Mouse (Mus musculus) ES-E14 (cell line): Measurements from ENCODE around the gene Actr2. TPM values are rescaled to one million over a fixed set of nuclear protein-coding genes. Genes with fewer than 3 reads are reported as not detected.

Source experiments
- DNase-seq: peaks from one replicate; pipeline ENCODE4 v3.0.0-alpha.2; 2013; ENCODE audit warnings: low read depth, low spot score
- H3K27ac ChIP-seq: 2 replicates; pipeline ENCODE4 v1.5.1; 2012; ENCODE audit warnings: low read depth, mild to moderate bottlenecking, low read length, moderate library complexity, mixed read lengths; ENCODE audit not compliant: poor library complexity, insufficient read depth, severe bottlenecking
- H3K36me3 ChIP-seq: 2 replicates; pipeline ENCODE4 v1.6.1; 2012; ENCODE audit warnings: mild to moderate bottlenecking, low read length, moderate library complexity, mixed read lengths; ENCODE audit not compliant: control insufficient read depth, poor library complexity, insufficient read depth, severe bottlenecking
- H3K4me1 ChIP-seq, 2 experiments: fragments of 150-350 bp in 1 of 2; sonication (generic) in 1 of 2; 2 replicates each; pipeline ENCODE4 v1.6.1; 2012; ENCODE audit warnings: low read length in 2 of 2, mild to moderate bottlenecking in 1 of 2, mixed read lengths in 1 of 2; ENCODE audit not compliant: control insufficient read depth in 2 of 2, insufficient read depth in 2 of 2, poor library complexity in 1 of 2
- H3K4me3 ChIP-seq, 2 experiments: fragments of 150-350 bp in 1 of 2; sonication (generic) in 1 of 2; 2 replicates each; pipeline ENCODE4 v1.5.1; 2012; ENCODE audit warnings: low read length in 2 of 2, low read depth in 1 of 2, mild to moderate bottlenecking in 1 of 2, mixed read lengths in 1 of 2; ENCODE audit not compliant: insufficient read depth in 1 of 2, poor library complexity in 1 of 2, severe bottlenecking in 1 of 2
- H3K9ac ChIP-seq: 2 replicates; pipeline ENCODE4 v1.6.1; 2012; ENCODE audit warnings: low read depth, mild to moderate bottlenecking, low read length, mixed read lengths; ENCODE audit not compliant: poor library complexity, insufficient read depth, severe bottlenecking
- H3K9me3 ChIP-seq: fragments of 150-350 bp; sonication (generic); 2 replicates; pipeline ENCODE4 v1.6.1; 2012; ENCODE audit warnings: low read depth, mild to moderate bottlenecking, low read length; ENCODE audit not compliant: control insufficient read depth, insufficient read depth
- CHD2 ChIP-seq: IDR thresholded peaks from 2 replicates; pipeline ENCODE4 v1.6.1; 2014; ENCODE audit warnings: mild to moderate bottlenecking, low read depth, low read length, inconsistent platforms
- HCFC1 ChIP-seq: IDR thresholded peaks from 2 replicates; pipeline ENCODE4 v1.6.1; 2012; ENCODE audit warnings: low read length, inconsistent platforms, borderline replicate concordance; ENCODE audit not compliant: insufficient read depth
- MAFK ChIP-seq: IDR thresholded peaks from 2 replicates; pipeline ENCODE4 v1.6.1; 2014; ENCODE audit warnings: mild to moderate bottlenecking, low read depth, low read length, inconsistent platforms; ENCODE audit not compliant: insufficient read depth
- ZC3H11A ChIP-seq: IDR thresholded peaks from 2 replicates; pipeline ENCODE4 v1.6.1; 2012; ENCODE audit warnings: low read depth, mild to moderate bottlenecking, inconsistent platforms, low read length, borderline replicate concordance
- ZNF384 ChIP-seq: IDR thresholded peaks from 2 replicates; pipeline ENCODE4 v1.6.1; 2012; ENCODE audit warnings: low read depth, low read length, inconsistent platforms
- in situ Hi-C, 2 experiments: fragments of 600-800 bp; cut with MboI; formaldehyde crosslinking; loops; one replicate each; pipeline ENCODE4 v1.15.1; 2025; ENCODE audit warnings: low sequenced_read_pairs in 2 of 2, inconsistent platforms in 1 of 2; ENCODE audit not compliant: unreplicated experiment in 2 of 2
- total RNA-seq: library from RNA; depleted of rRNA; stranded (reverse); fragments of 300-350 nt; gene quantifications from 2 replicates; pipeline ENCODE4 v1.2.3, GENCODE M21; 2012

Gene Actr2
- total RNA-seq, 1 experiment = 107 TPM

DNA sequence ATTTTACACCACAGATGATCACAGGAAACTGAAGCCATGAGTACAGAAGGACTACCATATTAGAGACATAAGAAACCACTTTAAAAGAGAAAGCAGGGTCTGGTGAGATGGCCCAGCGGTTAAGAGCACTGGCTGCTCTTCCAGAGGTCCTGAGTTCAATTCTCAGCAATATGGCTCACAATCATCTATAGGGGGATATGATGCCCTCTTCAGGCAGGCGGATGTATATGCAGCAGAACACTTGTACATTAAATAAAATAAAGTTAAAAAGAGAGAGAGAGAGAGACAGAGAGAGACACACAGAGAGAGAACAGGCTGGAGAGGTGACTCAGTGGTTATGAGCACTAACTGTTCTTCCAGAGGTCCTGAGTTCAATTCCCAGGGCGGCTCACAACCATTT, 67.1 kb downstream of the Actr2 start:
- no peak overlapping the region for H3K27ac ChIP-seq
- no peak for TF ChIP-seq ZNF384
- no peak for TF ChIP-seq HCFC1
- no peak for TF ChIP-seq ZC3H11A
- no peak for TF ChIP-seq CHD2
- TF ChIP-seq MAFK = no peak
- no peaks in the 10 kb centered on the region for H3K36me3 ChIP-seq
- H3K4me3 ChIP-seq = no peak overlapping the region
- DNase-seq = no peak
- no peak overlapping the region for H3K9ac ChIP-seq
- H3K4me1 ChIP-seq = peaks cover 3 to 7% of the 10 kb centered on the region in 2 experiments; a peak in 3 of 4 replicates
- in situ Hi-C loops = loop anchor here in 1 of 2 experiments (25.0 kb wide), 1 partner anchor 458 kb away; no protein-coding TSS in a partner anchor
- H3K9me3 ChIP-seq = no peaks in the 10 kb centered on the region

DNA sequence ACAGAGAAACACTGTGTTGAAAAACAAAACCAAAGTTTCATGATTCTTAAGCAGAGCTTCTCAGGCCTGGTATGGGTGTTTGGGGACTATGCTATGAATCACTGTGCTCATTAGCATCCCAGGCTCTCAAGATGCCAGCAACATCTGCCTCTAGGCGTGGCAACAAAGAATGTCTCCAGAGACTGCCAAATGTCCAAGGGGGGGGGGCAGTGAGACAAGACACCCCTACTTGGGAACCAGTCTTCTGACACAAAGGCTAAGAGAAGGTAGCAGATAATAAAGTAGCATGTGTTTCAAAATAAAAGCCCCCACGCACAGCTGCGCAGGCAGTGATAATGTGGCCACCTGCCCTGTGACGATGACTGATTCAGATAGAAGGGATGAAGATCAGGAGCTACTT, 69.5 kb downstream of the Actr2 start:
- H3K4me1 ChIP-seq = peaks cover 3 to 22% of the 10 kb centered on the region in 2 experiments; a peak in 3 of 4 replicates
- no peak overlapping the region for H3K4me3 ChIP-seq
- H3K27ac ChIP-seq = no peak overlapping the region
- in situ Hi-C loops = loop anchor here in 1 of 2 experiments (25.0 kb wide), 1 partner anchor 456 kb away; no protein-coding TSS in a partner anchor
- no peak for DNase-seq
- no peak overlapping the region for H3K9ac ChIP-seq
- no peaks in the 10 kb centered on the region for H3K9me3 ChIP-seq
- H3K36me3 ChIP-seq = no peaks in the 10 kb centered on the region
- no peak for TF ChIP-seq ZNF384
- no peak for TF ChIP-seq CHD2
- TF ChIP-seq HCFC1 = no peak
- no peak for TF ChIP-seq ZC3H11A
- no peak for TF ChIP-seq MAFK

DNA sequence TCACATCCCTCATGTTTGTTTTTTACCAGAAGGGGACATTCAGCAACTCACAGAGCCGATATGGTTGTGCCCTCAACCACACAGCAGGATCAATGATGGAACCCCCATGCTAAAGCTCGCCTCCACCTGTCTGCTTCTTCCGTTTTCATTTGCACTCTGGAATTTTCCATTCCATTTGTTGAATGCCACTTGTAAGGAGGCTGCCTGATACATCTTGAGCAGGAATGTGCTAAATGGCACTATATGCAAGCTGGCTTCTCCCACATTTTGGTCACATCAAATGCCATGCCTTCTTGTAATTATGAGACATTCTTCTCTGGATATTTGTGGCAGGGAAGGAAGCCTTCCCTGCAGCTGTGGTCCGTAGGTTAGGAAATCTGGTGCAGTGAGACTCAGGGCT, 70.6 kb downstream of the Actr2 start:
- Histone ChIP-seq H3K4me3 (no peak overlapping the region), H3K36me3 (no peaks in the 10 kb centered on the region), H3K27ac (no peak overlapping the region; the same call in 1 of the 2 replicates), H3K9ac (no peak overlapping the region), H3K4me1 (peaks cover 3 to 28% of the 10 kb centered on the region in 2 experiments; a peak in 3 of 4 replicates), H3K9me3 (no peaks in the 10 kb centered on the region)
- no peak for TF ChIP-seq MAFK
- no peak for TF ChIP-seq ZC3H11A
- no peak for TF ChIP-seq HCFC1
- no peak for TF ChIP-seq ZNF384
- TF ChIP-seq CHD2 = no peak
- no peak for DNase-seq
- in situ Hi-C loops = loop anchor here in 1 of 2 experiments (25.0 kb wide), 1 partner anchor 455 kb away; no protein-coding TSS in a partner anchor

DNA sequence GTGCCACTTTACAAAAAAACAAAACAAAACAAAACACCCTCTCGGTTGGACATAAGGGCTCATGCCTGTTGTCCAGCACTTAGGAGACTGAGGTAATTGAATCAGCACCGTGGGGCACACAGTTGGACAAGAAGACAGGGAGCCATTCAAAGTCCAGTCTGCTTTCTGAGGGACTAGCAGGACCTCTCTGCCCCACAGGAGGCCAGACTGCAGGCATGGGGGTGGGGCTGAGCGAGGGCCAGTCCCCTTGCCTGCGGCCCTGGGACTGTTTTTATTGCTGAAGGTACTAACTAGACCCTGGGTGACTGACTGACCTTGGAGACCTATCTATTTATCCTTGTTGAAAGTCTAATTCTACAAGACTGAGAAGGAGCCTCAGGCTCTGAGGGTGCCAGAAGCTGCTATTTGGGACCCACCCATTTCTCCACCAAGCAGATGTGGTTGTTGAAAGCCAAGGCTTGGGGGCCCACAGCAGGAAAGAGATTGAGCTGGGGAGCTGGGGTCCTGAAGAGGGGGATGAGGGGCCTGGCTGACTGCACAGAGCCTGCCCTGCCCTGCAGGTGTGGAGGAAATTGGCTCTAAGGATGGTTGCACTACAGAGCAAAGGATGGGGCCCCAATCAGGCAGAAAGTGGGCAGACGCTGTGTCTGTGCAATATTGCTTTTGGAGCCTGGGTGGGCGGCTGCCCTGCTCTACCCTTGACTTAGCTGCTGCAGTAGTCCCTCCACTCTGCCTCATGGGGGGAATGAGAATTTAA, 71.4 kb downstream of the Actr2 start:
- in situ Hi-C loops = loop anchor here in 1 of 2 experiments (25.0 kb wide), 1 partner anchor 454 kb away; no protein-coding TSS in a partner anchor
- no peak overlapping the region for H3K9ac ChIP-seq
- no peaks in the 10 kb centered on the region for H3K36me3 ChIP-seq
- H3K4me1 ChIP-seq = peaks cover 3 to 28% of the 10 kb centered on the region in 2 experiments; a peak in 3 of 4 replicates
- no peak overlapping the region for H3K4me3 ChIP-seq
- TF ChIP-seq ZC3H11A = no peak
- no peak for TF ChIP-seq HCFC1
- no peak for TF ChIP-seq CHD2
- no peak for TF ChIP-seq ZNF384
- no peak for TF ChIP-seq MAFK
- no peak overlapping the region; the same call in 1 of the 2 replicates for H3K27ac ChIP-seq
- no peaks in the 10 kb centered on the region for H3K9me3 ChIP-seq
- no peak for DNase-seq
